Mouse (Mus musculus) liver, embryonic 16.5 days (tissue): ENCODE measurements at regions not wholly inside any gene's neighbourhood (a gene's known extent, or its start where the extent isn't known, plus 50 kb on each side); places are given as distances from the start of the nearest gene placed in this dataset.

Source experiments
- ATAC-seq: fragments of 200-750 bp; cut with Nextera tagmentation; 2 replicates; pipeline ENCODE4 v1.8.0; 2017; ENCODE audit warnings: low read depth, mild to moderate bottlenecking, moderate number of reproducible peaks, moderate library complexity
- H3K27ac ChIP-seq: fragments of 300-500 bp; sonication (generic); 2 replicates; pipeline ENCODE4 v1.5.1; 2014; ENCODE audit warnings: mild to moderate bottlenecking, low read length
- H3K27me3 ChIP-seq: fragments of 300-500 bp; sonication (generic); 2 replicates; pipeline ENCODE4 v1.6.1; 2014; ENCODE audit warnings: low read depth, low read length, mixed read lengths; ENCODE audit not compliant: control insufficient read depth, insufficient read depth
- H3K36me3 ChIP-seq: fragments of 300-500 bp; sonication (generic); 2 replicates; pipeline ENCODE4 v1.6.1; 2014; ENCODE audit warnings: mild to moderate bottlenecking; ENCODE audit not compliant: control insufficient read depth, insufficient read depth
- H3K4me1 ChIP-seq: fragments of 300-500 bp; sonication (generic); 2 replicates; pipeline ENCODE4 v1.6.1; 2014; ENCODE audit warnings: low read depth, low read length, mixed read lengths; ENCODE audit not compliant: control insufficient read depth
- H3K4me2 ChIP-seq: fragments of 300-500 bp; sonication (generic); 2 replicates; pipeline ENCODE4 v1.6.1; 2014; ENCODE audit warnings: low read depth, low read length, mixed read lengths
- H3K4me3 ChIP-seq: fragments of 300-500 bp; sonication (generic); 2 replicates; pipeline ENCODE4 v1.5.1; 2014; ENCODE audit warnings: low read depth, mild to moderate bottlenecking, low read length
- H3K9ac ChIP-seq: fragments of 300-500 bp; sonication (generic); 2 replicates; pipeline ENCODE4 v1.6.1; 2014; ENCODE audit warnings: low read depth, low read length
- H3K9me3 ChIP-seq: fragments of 300-500 bp; sonication (generic); replicated peaks from 2 replicates; pipeline ENCODE4 v1.6.1; 2016; ENCODE audit warnings: low read length; ENCODE audit not compliant: control insufficient read depth
- WGBS: fragments of 180-500 bp; shearing (Covaris S2); extraction: QIAGEN DNeasy Blood & Tissue Kit; methylation state at CpG from one replicate; pipeline ENCODE4 v1.1.7; 2014; ENCODE audit not compliant: insufficient replicate concordance; 5-methylcytosine and 5-hydroxymethylcytosine counted together

DNA sequence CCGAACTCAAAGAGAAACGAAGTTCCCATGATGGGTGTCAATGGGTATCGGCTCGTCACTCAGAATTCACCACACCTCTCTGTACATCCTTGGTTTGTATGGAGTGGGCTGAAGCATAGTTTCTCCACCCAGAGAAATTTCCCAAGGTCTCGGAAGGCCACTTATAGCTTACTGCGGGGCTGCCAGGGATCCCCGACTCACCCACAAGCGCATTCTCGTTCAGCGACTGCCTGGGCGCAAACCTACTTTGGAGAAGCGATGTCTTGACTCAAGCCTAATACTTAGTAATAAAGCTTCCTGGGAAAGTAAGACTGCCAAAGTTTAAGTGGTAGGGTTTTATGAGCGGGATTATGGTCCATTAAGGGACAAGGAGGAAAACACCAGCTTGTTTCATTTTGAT lies 303.4 kb upstream of the Nfe2l3 start:
- H3K4me1 ChIP-seq: no peaks in the 10 kb centered on the region
- peak overlapping the region; percentile 45 for H3K4me3 ChIP-seq
- no peak overlapping the region for H3K27ac ChIP-seq
- H3K4me2 ChIP-seq: peak overlapping the region; percentile 15; the same call in 1 of the 2 replicates
- no peaks in the 10 kb centered on the region for H3K27me3 ChIP-seq
- no peak for ATAC-seq
- H3K9me3 ChIP-seq: no peaks in the 10 kb centered on the region
- H3K36me3 ChIP-seq: no peaks in the 10 kb centered on the region
- no peak overlapping the region for H3K9ac ChIP-seq
- 72% methylated on average over 13 of the region's 13 CpGs for WGBS

- Histone ChIP-seq H3K9me3 (no peaks in the 10 kb centered on the region), H3K27me3 (no peaks in the 10 kb centered on the region), H3K27ac (no peak overlapping the region), H3K4me3 (peak overlapping the region; percentile 45), H3K36me3 (no peaks in the 10 kb centered on the region), H3K9ac (no peak overlapping the region), H3K4me1 (no peaks in the 10 kb centered on the region), H3K4me2 (peak overlapping the region; percentile 15)
- no peak for ATAC-seq
- WGBS: 28% methylated on average over 14 of the region's 14 CpGs
These were observed 302.9 kb upstream of the Nfe2l3 start for GRCm38 (mm10) chr6:51129591-51129990.

- no peak overlapping the region for H3K9ac ChIP-seq
- no peak overlapping the region for H3K4me2 ChIP-seq
- WGBS: 57% methylated on average over 11 of the region's 11 CpGs
- no peaks in the 10 kb centered on the region for H3K4me1 ChIP-seq
- no peaks in the 10 kb centered on the region for H3K36me3 ChIP-seq
- no peaks in the 10 kb centered on the region for H3K27me3 ChIP-seq
- no peak overlapping the region for H3K4me3 ChIP-seq
- ATAC-seq: no peak
- H3K27ac ChIP-seq: no peak overlapping the region
- no peaks in the 10 kb centered on the region for H3K9me3 ChIP-seq
These were observed 287.7 kb upstream of the Nfe2l3 start for GRCm38 (mm10) chr6:51144762-51145161.

- no peaks in the 10 kb centered on the region for H3K27me3 ChIP-seq
- no peaks in the 10 kb centered on the region for H3K9me3 ChIP-seq
- no peaks in the 10 kb centered on the region for H3K36me3 ChIP-seq
- H3K4me2 ChIP-seq: no peak overlapping the region
- H3K4me1 ChIP-seq: no peaks in the 10 kb centered on the region
- no peak overlapping the region for H3K4me3 ChIP-seq
- H3K9ac ChIP-seq: no peak overlapping the region
- WGBS: 62% methylated on average over 4 of the region's 4 CpGs
- ATAC-seq: no peak
- H3K27ac ChIP-seq: no peak overlapping the region
These were observed 286.6 kb upstream of the Nfe2l3 start for GRCm38 (mm10) chr6:51145863-51146262.

GRCm38 (mm10) chr6:51148821-51149220 lies 283.6 kb upstream of the Nfe2l3 start:
- no peak for ATAC-seq
- H3K4me3 ChIP-seq: no peak overlapping the region
- H3K36me3 ChIP-seq: no peaks in the 10 kb centered on the region
- H3K9ac ChIP-seq: no peak overlapping the region
- WGBS: 70% methylated on average over 9 of the region's 9 CpGs
- H3K4me2 ChIP-seq: no peak overlapping the region
- no peaks in the 10 kb centered on the region for H3K27me3 ChIP-seq
- H3K9me3 ChIP-seq: no peaks in the 10 kb centered on the region
- H3K27ac ChIP-seq: no peak overlapping the region
- no peaks in the 10 kb centered on the region for H3K4me1 ChIP-seq

DNA sequence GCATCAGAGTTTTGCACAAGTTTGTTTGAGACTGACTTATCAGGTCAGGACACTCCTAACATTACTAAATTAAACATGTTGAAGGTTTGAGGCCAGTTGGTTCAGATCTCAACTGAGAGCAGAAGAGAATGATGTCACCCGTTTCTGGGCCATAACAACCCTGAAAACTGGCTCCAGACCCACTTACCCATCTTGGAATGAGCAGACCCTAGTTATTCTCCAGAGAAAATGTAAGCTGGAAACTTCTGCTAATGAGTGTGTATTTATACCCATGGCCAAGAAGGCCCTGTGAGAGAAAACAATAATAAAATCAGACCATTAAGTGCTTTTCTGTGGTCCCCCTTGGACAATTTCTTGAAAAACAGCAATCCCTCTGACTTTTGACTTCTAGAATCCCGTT lies 282.4 kb upstream of the Nfe2l3 start:
- no peaks in the 10 kb centered on the region for H3K9me3 ChIP-seq
- no peak overlapping the region for H3K4me2 ChIP-seq
- 55% methylated on average over 2 of the region's 2 CpGs for WGBS
- H3K27ac ChIP-seq: no peak overlapping the region
- H3K27me3 ChIP-seq: no peaks in the 10 kb centered on the region
- no peaks in the 10 kb centered on the region for H3K36me3 ChIP-seq
- ATAC-seq: no peak
- H3K4me3 ChIP-seq: no peak overlapping the region
- H3K9ac ChIP-seq: no peak overlapping the region
- no peaks in the 10 kb centered on the region for H3K4me1 ChIP-seq

DNA sequence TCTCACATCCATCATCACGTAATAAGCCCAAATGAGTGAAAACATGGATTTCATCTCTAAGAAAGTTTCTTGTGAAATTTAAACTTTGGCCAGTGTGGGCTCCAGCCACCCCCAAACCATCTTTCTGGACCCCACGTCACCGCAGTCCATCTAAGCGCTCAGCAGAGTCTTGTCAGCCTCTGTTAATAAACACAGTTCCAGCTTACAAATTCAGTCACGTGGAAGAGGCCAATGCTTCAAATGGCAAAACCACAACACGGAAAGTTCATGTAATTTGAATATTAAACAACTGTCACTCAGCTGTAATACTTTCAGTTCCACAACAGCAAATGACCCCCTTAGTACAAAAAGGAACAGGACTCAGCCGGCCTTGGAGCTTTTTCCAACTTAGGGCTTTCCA lies 282.0 kb upstream of the Nfe2l3 start:
- Histone ChIP-seq H3K4me3 (no peak overlapping the region), H3K4me1 (no peaks in the 10 kb centered on the region), H3K27me3 (no peaks in the 10 kb centered on the region), H3K9ac (no peak overlapping the region), H3K36me3 (no peaks in the 10 kb centered on the region), H3K9me3 (no peaks in the 10 kb centered on the region), H3K27ac (no peak overlapping the region), H3K4me2 (no peak overlapping the region)
- 65% methylated on average over 7 of the region's 7 CpGs for WGBS
- no peak for ATAC-seq

GRCm38 (mm10) chr6:51150916-51151315 lies 281.6 kb upstream of the Nfe2l3 start:
- no peak overlapping the region for H3K9ac ChIP-seq
- no peaks in the 10 kb centered on the region for H3K4me1 ChIP-seq
- no peak overlapping the region for H3K4me2 ChIP-seq
- no peak overlapping the region for H3K27ac ChIP-seq
- H3K27me3 ChIP-seq: no peaks in the 10 kb centered on the region
- no peak for ATAC-seq
- H3K4me3 ChIP-seq: no peak overlapping the region
- no peaks in the 10 kb centered on the region for H3K36me3 ChIP-seq
- WGBS: 52% methylated on average over 2 of the region's 2 CpGs
- H3K9me3 ChIP-seq: no peaks in the 10 kb centered on the region

GRCm38 (mm10) chr6:51156836-51157370 lies 275.6 kb upstream of the Nfe2l3 start:
- no peak overlapping the region for H3K27ac ChIP-seq
- ATAC-seq: no peak
- H3K27me3 ChIP-seq: no peaks in the 10 kb centered on the region
- no peaks in the 10 kb centered on the region for H3K36me3 ChIP-seq
- no peaks in the 10 kb centered on the region for H3K4me1 ChIP-seq
- H3K9me3 ChIP-seq: no peaks in the 10 kb centered on the region
- H3K9ac ChIP-seq: no peak overlapping the region
- 48% methylated on average over 8 of the region's 8 CpGs for WGBS
- no peak overlapping the region for H3K4me2 ChIP-seq
- no peak overlapping the region for H3K4me3 ChIP-seq
